Mouse (Mus musculus) central nervous system, embryonic 11.5 days (tissue): ENCODE measurements around the gene Cpeb3. TPM values are rescaled to one million over a fixed set of nuclear protein-coding genes. Genes with fewer than 3 reads are reported as not detected.

Experiments
- polyA plus RNA-seq: library from polyadenylated mRNA; depleted of rRNA; stranded (reverse); fragments of >200 nt; gene quantifications from 2 replicates; pipeline ENCODE4 v1.2.3, GENCODE M21; 2012; rRNA removed

Gene Cpeb3
- polyA plus RNA-seq = 2.6 and 3.4 TPM in 2 replicates

DNA sequence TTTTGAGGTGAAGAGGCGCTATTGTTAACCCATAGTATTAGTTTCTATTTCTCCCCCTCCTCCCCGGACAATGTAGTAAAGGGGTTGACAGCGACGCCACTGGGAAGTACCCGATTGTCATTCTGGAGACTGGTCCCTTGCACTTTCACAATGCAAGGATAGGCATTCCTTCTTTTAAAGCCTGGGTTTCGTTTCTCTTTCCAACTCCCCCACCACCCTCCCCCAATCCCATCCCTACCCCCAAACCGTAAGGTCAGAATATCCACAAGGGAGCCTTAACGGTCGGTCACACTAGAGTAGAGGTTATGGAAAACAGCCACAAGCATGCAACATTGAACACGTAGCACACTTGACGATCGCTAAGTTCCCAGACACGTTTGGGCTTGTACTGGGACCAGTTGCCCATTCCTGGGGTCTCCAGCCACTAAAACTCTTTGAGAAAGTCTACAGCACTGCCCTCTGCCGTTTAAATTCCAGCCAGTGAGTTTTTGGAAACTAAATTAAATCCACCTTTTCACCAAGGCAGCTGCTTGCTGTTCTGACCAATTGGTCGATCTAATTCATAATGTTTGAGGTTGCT, at the start of gene Cpeb3:
Gene Cpeb3, minus strand, starts transcription at position 426 of the 580 bp plus-strand sequence.

DNA sequence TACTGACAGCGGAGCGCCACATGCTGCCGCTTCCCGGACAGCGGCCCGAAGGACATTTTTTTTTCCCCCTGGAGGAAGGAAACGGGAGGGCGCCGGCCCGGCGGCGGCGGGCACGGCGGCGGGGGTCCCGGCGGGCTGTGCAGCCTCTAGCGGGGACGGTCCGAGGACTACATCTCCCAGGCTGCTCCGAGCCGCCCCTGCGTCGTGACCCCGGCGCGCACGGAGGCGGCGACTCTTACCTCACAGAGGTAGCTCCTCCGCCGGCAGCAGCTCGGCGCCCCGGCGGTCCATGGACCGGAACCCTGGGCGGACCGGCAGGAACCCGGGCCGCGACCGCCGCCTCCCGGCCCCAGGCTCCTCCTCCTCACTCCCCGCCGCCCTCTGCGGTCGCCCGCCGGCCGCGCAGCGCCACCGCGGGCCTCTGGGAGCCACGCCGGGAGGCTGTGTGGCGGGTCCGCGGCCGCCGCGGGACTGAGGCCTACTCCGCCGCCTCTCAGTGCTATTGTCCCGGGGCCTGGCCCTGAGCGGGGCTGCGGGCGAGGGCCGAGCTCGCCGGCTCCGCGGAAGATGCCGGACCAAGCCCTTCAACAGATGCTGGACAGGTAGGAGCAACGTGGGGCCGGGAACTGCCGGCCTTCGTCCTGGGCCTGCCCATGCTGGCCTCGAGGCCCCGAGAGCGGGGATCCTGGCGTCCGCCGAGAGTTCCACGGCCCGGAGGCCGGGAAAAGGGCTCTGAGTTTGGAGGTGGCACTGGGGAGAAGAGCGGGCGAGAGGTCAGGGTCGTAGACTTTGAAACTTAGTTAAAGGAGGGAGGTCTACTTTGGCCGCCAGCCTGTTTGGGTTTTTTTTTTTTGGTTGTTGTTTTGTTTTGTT, 862 bp downstream of the Cpeb3 start, which contains the start of gene March5:
Gene March5, plus strand, starts transcription at position 241 of the 873 bp plus-strand sequence.

Other genes starting within 250 kb of the Cpeb3 start
- 89.1 and 119 TPM in 2 replicates for gene March5, start 1.1 kb downstream of the Cpeb3 start, polyA plus RNA-seq
- gene Ide, start 129.3 kb upstream of the Cpeb3 start, polyA plus RNA-seq = 23.9 and 24.8 TPM in 2 replicates
- 84.3 and 85.5 TPM in 2 replicates for gene Kif11, start 167.8 kb upstream of the Cpeb3 start, polyA plus RNA-seq
- gene Hhex, start 226.2 kb upstream of the Cpeb3 start, polyA plus RNA-seq = 3.3 and 3.5 TPM in 2 replicates